Mouse (Mus musculus): ENCODE measurements around the gene 4930430A15Rik.

Gene 4930430A15Rik

GRCm38 (mm10) chr2:111229502-111229901, at the start of gene 4930430A15Rik:
Gene 4930430A15Rik, minus strand, starts transcription at chr2:111229602.
- no peak for DNase-seq

DNA sequence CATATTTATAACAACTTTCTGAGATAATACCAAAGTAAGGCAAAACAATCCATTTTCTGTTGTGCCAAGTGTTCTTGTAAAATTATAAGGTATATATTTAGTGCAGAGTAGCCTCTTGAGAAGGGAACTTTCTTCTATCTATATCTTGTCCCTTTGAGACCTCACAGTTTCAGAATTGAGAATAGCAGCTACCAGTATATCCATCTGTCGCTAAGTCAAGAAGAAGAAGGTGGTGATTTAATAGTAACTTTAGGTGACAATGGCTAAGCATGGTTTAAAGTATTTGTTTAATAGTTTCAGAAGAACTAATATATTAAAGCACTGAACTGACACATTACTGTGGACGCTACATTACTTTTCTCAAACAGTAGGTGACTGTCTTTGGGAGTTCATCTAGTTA, 44.6 kb upstream of the 4930430A15Rik start, which contains the start of gene Olfr1277:
TSS of gene Olfr1277 (minus strand) at position 101 of the 400 bp plus-strand sequence.
- no peak for DNase-seq

DNA sequence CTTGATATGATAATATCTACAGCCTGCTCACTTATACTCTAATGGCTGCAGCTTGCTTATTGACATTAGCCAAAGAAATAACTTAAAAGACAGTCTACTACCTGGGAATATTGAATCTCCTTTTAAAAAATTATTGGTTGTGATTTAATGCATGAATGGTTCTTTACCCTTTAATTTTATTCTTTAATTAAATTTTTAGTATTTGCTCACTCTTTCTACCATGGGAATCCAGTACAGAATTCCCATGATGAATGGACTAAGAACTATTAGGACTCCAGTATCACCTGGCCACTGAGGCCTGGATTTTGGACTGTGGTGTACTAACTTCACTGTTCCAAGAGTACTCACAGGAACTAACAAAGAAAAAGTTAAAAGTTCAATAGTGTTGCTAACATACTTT, 24.8 kb upstream of the 4930430A15Rik start, which contains the start of gene Olfr1276:
TSS of gene Olfr1276 (plus strand) at position 301 of the 400 bp plus-strand sequence.
- no peak for DNase-seq

DNA sequence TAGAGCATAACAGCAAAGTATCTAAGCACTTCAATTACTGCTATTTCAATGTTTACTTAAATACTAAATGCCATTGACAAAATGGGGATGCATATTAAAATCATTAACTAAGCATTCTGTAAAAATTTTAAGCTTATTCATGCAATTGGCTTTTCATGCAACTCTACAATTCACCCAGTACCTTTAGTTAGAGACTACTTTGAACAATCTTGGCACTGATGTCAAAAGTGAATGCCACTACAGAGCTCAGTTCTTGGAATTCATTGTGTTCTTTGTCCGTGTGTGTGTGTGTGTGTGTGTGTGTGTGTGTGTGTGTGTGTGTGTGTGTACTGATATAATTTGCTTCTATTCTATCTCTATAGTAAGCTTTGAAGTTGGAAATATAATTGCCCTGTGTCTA, 5.8 kb upstream of the 4930430A15Rik start, which contains the start of gene Olfr1275:
TSS of gene Olfr1275 (minus strand) at position 101 of the 400 bp plus-strand sequence.
- no peak for DNase-seq

GRCm38 (mm10) chr2:111182068-111182467, 47.3 kb downstream of the 4930430A15Rik start:
- no peak for DNase-seq

DNA sequence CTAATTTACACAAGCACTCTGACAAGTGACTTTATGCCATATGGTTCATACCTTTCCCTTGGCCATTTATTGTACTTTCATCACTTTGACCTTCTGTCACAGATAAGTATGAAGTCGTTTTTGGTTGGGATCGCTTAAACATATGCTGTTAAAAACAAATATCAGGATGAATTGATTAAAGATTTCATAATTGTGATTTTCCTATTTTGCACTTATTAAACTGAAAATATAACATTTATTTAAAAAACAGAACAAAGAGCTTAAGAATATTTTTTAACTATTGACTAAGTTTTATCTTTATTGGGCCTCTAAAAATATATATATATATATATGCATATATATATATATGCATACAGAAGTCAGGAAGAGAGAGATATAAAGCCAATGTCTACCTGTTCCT, 76.6 kb downstream of the 4930430A15Rik start, which contains the start of gene Gm15130:
TSS of gene Gm15130 (minus strand) at position 101 of the 400 bp plus-strand sequence.
- no peak for DNase-seq

DNA sequence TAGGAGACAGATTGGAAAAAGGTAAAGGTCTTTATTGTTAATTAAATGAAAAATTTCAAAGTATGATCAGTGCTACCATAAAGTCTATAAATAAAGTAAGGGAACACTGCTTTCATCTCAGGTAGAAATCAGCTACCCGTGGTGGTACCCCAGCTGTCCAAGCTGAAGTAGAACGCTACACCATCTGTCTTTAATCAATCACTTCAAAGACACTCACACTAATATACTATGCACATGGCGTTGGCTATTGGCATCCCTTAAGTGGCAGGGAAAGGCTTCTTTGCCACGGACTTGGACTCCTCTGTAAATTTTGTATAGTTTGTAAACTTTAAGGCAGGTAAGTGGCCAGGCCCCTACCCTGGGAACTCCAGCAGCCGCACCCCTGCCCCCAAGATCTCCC, 93.7 kb downstream of the 4930430A15Rik start:
- no peak for DNase-seq

Data from kidney, postnatal 36 days (tissue).